Mouse (Mus musculus) liver, adult 2 months (tissue): ENCODE measurements at regions not wholly inside any gene's neighbourhood (a gene's known extent, or its start where the extent isn't known, plus 50 kb on each side); places are given as distances from the start of the nearest gene placed in this dataset.

Experiments
- CTCF ChIP-seq: fragments of 200-500 bp; IDR thresholded peaks from 2 replicates; pipeline ENCODE4 v1.5.1; 2011; ENCODE audit warnings: low read depth, low read length, control low read depth
- POLR2A ChIP-seq: fragments of 200-500 bp; IDR thresholded peaks from 2 replicates; pipeline ENCODE4 v1.6.1; 2011; ENCODE audit warnings: low read length, control low read depth; ENCODE audit not compliant: insufficient read depth; ENCODE audit errors: extremely low read depth

GRCm38 (mm10) chr2:75607958-75608357 lies 51.1 kb upstream of the Hnrnpa3 start:
- TF ChIP-seq CTCF (no peak), POLR2A (no peak)
